Mouse (Mus musculus) brain, embryonic 18.5 days (tissue): ENCODE data around the gene Farsb.

Experiments
- DNase-seq: peaks from one replicate; pipeline ENCODE4 v3.0.0-alpha.2; 2012; ENCODE audit warnings: low read depth, low spot score

The Farsb gene

DNA sequence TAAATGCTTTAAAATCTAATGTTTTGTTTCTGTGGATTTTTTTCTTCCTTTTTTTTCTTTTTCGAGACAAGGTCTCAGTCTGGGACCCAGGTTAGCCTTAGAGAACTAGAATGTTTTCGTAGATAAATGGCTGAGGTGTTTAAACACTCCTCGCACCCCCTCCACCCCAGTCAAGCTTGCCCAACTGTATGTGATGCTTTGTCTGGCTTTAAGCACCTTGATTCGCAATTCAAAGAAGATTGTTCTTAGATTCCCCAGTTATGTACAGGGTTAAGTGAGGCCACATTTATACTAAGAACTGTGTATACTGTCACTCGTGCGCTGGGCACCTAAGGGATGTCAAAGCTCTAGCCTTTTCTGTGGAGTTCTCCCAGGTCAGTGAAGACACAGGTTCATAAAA is 68.4 kb downstream of the Farsb start:
- DNase-seq, result no peak

DNA sequence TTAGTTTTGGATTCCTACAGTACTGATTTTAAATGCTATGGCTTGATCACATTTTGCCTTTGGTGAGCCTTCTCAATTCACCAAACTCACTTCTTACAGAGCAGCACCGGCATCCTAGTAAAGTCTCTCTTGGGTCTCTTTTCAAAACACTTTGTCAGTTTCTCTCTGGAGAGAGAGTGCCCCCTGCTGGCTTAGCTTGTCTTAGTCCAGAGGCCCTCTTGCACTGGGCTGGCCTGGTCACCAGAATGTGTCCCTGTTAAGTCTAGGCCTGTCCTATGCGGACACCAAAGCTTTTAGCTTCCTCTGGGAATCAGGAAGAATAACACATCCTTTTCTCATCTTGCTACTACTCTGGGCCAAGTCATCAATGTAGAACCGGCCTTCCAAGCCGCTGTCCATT is 69.1 kb downstream of the Farsb start:
- no peak for DNase-seq

DNA sequence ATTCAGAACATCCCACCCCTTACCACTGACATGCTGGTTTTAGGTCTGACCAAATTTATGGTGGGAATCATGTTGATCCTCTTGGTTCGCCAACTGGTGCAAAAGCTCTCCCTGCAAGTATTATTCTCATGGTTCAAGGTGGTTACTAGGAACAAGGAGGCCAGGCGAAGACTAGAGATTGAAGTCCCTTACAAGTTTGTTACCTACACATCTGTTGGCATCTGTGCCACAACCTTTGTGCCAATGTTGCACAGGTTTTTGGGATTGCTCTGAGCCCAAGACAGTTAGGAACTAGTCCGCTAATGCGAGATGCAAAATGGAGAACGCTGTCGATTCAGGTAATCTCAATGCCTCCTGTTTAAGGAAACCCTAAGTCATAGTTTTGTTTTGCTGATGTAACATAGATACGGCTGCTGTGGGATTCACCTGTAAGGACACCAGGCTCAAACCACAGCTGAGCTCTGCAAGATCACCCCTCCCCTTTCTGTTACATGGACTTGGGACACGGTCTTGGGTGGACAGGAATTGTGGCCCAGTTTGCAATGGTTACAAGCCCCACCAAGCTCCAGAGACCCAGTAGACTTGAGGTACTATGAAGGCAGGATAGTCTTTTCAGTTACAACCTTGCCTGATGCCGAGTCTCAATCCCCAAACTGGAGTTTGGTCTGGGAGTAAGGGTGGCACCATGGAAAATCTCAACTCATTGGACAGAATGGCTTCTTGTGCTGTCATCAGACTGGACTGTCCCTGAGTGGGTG is 71.4 kb downstream of the Farsb start:
- no peak for DNase-seq

DNA sequence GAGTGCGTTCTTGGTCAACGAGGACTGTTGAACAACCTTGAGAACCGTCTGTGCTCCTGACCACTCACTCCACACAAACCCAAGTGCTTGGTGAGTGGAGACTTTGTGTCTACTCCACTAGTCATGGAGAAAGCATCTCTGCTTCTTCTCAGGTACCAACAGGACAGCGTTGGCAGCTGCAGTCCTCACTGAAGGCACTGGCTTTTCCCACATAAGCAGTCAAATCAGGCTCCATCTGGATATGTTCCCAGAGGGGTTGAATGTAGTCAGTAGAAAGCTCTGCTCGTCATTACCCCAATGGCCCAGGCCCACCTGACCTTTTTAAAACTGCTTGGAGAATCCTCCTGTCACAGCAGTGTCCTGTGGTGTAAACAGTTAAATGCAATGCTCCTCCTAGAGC is 74.3 kb downstream of the Farsb start:
- no peak for DNase-seq

DNA sequence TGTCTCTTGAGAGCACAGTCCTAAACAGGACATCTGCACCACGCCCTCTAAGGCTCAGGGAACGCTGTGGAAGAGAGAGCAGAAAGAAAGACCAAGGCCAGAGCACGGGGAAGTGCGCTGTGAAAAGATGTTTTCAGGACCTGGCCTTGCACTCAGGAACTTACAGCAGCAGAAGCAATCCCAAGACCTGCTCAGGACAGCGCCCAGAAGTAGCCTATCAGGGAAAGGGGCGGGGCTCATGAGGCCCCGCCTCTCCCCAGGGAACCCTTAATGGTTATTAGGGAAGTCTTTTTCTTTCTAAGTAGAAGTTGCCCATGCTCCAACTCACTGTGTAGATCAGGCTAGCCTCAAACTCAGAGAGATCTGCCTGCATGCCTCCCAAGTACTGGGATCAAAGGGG is 76.0 kb downstream of the Farsb start:
- DNase-seq, result no peak

DNA sequence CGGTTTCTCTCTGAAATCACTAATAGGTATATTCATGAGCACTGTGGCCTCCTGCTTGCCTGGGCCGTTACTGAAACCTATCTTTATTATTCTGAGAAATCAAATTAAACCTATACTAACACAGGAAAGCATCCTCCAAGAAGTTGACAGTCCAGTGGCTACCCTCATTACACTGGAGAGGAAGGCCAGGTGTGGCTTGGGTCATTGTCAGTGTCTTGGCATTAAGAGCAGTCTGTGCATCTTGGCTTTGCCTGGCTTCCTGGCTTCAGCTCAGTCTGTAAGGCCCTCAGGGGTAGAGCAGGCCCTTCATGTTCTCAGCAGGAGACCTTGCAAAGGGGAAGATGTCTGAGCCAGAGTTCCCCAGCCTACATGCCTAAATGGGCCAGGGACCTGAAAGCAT is 79.3 kb downstream of the Farsb start:
- DNase-seq, result no peak

DNA sequence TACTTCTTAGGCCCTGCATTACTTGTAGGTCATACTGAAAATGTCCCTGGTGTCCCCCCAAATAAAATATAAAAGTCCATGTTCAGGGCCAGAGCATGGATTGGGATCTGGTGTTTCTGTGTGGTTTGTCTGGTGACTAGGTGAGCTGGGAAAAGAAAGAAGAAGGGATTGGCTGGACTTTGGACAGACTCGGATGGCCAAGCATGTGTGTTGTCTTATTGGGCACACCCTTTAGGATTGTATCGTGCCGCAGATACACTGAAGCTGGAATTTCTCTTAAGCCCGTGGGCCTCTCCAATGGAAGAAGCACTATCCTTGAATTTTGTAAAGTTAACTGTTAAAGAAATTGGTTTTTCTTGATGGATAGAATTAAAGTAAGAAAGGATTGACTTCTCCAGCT is 87.3 kb downstream of the Farsb start:
- DNase-seq, result no peak

DNA sequence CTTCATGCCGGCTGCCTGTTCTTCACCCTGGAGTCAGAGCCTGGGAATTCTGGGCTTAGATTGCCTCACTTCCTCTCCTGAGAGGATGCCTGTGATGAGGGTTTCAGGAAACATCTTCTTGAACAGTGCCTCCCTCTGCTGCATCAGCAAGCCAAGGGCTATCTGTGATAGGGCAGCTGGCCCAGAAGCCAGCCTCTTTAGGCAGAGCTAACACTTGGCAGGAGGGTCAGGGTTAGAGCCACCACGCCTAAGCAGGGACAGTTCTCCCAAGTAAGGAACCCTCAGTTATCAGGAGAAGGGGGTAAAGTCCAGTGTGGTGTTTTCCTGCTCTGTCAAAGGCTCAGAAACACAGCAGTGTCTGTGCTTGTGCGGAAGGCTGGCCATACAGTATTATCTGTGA is 88.9 kb downstream of the Farsb start:
- DNase-seq, result no peak

DNA sequence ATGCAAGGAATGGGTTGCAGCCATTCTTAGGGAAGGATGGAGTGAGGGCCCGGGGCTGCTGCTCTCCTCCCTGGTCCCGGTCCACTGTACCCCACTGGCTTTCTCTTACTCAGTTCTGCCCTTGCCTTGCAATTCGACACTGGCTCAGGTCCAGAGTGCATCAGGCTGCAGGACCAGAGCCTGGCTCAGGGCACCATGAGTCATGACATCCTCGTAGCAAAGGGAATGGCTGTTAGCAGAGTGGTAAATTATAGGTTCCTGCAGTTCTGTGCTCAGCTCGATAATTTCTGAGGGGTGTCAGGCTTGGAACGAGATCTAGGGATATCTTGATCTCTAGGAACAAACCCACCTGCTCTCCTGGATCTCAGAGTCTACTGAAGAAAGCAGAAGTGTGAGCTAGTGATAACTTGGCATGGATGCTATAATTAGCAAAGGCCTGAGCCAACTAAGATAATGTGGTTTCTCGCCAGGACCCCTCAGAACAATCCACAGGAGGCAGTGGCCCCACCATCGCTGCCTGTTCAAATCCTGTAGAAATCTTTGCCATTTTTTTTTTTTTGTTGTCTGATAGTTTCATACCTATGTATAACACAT is 92.3 kb downstream of the Farsb start:
- DNase-seq, result no peak

DNA sequence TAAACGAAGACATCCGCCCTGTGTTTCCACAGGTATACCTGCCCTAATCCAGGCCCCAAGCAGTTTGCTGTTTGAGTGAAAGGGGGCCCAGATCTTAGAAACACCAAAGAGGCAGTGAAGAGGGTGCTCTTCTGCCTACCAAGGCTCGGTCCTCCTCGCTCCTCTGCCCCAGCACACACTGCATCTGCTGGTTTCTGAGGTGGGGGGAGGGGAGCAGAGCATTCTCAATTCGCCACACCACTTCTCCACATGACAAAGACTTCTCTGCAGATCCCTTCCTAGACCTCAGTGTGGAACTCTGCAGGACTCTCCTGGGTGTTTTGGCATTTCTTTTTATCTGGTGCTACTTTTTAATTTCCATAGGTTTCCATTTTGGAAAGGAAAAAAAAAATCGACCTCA is 93.0 kb downstream of the Farsb start:
- DNase-seq, result no peak

DNA sequence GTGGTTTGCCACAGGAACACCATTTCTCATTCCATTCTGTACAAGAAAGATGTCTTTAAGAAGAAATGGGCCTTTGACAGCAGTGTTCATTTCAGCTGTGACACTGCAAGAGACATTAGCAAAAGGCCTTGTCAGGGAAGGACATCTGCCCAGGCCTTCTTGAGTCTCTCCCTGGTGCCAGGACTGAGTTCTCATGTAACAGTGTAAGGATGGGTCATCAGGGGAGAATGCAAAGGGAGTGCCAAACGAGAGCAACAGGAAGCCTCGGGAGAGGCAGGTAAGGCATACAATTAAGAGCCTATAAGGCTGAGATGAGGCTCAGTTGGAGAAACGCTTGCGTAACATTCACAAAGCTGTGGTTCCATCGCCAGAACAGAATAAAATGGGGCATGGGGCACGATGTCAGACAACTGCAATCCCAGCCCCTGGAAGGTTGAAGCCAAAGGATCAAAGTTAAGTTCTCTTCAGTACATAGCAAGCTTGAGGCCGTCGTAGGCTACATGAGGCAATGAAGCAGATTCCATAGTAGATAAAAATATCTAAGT is 93.4 kb downstream of the Farsb start:
- DNase-seq, result no peak

DNA sequence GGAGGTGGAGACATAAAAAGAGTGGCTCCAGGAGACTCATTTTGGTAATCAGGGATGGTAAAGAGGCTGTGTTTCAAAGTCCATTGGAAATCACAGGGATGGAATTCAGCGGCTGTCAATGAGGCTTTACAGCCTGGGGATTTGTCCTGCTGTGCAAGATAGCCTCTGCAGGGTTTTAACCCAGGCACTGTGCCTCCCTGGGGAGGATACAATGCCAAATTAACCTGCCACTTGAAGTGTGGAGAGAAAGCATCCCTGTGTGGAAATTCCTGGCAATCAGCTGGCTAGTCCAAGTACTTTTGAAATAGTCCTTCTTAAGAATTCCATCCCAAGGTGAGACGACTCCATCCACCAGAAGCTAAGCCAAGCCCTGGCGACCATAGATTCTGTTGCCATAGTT is 99.8 kb downstream of the Farsb start:
- DNase-seq, result no peak

DNA sequence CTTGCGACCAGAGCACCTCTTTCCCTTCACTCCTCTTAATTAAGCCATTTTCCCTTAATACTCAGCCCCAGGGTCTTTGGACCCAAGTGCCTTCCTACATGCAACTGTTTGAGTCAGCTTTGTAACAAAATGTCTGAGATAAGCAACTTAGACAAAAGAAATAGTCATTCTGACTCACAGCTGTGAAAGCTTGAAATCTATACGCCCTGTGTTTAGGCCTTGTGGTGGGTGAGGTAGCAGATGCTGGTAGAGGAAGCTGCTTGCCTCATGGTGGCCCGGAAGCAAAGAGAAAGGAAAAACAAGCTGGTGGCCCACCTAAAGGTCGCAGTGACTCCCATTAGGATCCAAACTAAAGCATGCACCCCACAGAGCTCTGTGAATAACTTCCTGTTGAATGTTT is 100.8 kb downstream of the Farsb start:
- no peak for DNase-seq

DNA sequence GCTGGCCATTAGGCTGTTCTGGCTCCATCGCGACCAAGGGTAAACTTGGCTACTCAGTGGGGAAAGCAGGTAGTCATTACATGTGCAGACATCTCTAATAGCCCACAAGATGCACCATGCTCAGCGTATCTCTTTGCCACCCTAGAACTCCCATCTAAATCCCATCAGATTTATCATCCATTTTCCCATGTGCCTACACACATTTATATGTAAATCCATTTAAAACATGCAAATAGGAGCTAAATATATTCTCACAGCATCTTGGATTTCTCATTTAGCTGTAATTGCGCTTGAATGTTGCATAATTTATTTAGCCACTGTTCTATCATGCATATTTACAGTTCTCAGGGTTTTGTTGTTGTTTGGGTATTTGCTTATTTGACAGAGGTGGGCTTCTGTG is 107.7 kb downstream of the Farsb start:
- DNase-seq, result no peak

DNA sequence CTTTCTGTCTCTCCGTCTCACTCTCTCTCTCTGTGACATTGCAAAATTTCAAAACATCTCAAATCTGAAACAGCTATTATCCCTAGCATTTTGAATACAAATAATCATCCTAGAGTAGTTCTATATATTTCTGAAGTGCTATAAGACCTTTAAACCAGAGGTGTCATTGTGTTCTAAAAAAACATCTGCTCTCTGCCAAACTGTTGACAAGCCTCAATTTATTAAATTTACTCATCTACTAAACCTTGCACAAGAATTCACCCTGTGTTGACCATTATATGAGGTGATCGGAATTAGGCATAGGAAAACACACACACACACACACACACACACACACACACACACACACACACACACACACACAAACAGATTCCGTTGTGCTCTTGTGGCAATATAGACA is 113.6 kb downstream of the Farsb start:
- DNase-seq, result no peak

DNA sequence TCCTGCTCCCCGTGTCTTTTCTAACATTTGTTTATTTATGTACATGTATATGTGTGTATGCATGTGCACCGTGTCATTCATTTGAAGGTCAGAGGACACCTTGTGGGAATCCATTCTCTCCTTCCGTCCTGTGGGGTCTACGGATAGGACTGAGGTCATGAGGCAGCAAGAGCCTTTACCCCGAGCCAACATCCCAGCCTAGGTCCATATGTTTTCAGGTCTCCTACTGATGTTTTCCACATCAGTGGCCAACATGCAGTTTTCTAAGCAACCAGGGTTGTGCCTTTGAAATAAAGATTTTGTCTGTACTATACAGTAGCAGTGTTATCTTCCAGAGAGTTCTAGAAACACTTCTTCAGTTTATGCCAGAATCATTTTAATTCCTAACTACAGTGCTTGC is 114.9 kb downstream of the Farsb start:
- no peak for DNase-seq

DNA sequence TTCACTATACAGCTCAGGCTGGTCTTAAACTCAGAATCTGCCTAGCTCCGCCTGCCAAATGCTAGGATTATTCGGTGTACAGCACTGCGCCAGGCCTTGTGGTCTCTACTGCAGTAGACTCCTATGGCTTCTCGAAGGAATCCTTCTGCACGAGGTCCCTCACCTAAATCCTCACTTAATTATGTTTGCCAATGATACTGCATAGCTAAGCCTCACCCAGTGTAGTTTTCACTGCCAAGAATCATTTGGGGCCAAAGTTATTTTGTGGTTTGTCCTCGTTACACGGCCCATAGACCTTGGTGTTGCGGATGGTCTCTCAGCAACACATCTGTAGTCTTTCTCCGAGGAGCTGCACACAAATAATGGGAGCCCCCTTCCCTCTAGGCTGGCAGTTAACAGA is 116.4 kb downstream of the Farsb start:
- DNase-seq, result no peak

DNA sequence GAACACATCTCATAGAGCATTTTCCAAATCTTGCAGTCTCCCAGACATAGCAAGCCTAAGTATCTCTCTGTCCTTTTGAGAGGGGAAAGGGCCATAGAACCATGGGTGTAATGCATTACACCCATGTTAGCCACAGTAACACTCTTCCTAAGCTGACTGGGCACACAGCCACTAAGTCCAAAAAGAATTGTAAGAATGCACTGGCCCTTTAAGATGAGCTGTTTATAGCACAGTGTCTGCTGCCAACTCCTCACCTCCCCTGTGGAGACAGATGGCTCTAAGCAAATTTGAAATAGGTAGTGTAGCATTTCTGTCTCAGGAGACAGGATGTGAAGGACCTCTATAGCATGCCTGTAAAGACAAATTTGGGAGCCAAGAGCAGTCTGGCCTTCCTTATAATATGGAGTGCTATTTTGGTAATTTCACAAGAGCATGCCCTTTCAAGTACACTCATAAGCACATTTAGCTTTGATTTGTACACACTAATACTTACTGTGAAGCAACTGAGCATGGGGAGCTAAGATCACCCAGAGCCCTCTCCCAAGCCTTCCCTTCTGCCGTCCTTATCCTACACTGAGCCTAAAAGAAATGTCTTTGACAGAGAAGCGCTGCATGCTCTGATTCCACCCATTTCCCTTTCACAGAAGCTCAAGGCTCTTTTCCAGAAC is 117.0 kb downstream of the Farsb start:
- no peak for DNase-seq

DNA sequence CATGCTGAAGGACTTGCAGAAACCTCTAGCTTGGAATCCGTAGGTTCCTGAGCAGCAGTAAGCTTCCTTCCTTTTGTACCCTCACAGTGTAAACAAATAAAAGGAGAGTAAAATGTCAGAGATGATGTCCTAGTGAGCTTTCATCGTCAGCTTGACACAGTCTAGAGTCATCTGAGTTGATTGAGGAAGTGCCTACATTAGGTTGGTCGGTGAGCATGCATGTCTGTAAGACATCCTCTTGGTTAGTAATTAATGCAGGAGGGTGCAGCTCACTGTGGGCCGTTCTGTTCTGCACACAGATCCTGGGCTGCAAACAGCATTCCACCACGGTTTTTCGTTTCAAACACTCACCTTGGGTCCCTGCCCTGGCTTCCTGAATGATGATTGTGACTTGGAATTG is 118.6 kb downstream of the Farsb start:
- DNase-seq, result no peak
